In the genomic region with DNA sequence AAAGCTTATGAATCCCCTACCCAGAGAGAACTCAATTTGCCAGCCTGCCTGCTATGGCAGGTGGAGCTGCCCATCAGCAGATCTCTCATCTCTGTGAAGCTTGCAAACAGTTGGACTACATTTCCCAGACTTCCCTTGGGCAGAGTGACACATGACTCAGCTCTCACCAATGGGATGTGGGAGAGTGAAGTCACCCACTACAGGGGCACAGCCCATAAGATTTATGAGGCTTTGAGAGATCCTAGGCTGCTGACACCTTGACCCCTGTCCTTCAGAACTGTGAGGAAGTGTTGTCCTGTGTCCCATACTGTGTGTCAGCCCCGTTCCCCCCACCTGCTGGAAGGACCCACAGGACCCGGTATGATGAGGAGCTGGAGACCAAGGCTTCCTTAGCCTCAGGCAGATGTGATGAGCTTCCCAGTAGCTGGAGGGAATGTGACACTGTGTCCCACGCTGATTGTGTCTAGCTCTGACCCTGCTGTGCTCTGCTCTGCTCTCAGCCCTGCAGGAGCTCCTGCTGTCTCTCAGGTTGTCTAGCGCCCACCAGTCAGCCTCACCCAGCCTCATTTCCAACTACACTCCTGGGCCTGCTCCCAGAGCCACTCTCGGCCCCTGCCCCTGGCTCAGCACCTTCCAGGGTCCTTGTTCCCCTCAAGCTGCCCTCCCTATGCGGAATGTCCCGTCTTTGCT, we compare ENCODE assay signal across 8 mouse cellular contexts. TPM values are rescaled to one million over a fixed set of nuclear protein-coding genes. Genes with fewer than 3 reads are reported as not detected.
DNase-seq lines count a peak whose midpoint lies in the region; ATAC-seq and TF ChIP-seq lines count a peak whose summit lies in the region.

No protein-coding gene starts in this region.

- no peak for TF ChIP-seq POLR2A in myocyte (IDR thresholded peaks at IDR 0.05; ENCODE audit: insufficient read length, low read depth)

- DNase-seq in 3T3-L1 (ENCODE audit: low read depth, low spot score) = peak; percentile 63
- DNase-seq in adrenal gland, postnatal 10 days = peak; percentile 61
- DNase-seq in kidney, postnatal 0 days (ENCODE audit: low spot score) = peak; percentile 69
- DNase-seq in liver, embryonic 11.5 days (ENCODE audit: low spot score) = no peak
- DNase-seq in thymus, postnatal 36 days = peak; percentile 13 to 34

- H3K4me3 ChIP-seq in embryonic facial prominence, embryonic 13.5 days = no peak overlapping the region
- no peak overlapping the region for H3K4me3 ChIP-seq in heart, embryonic 14.5 days (ENCODE audit: control insufficient read depth in 1 of 2, insufficient read depth in 1 of 2, low read depth in 1 of 2, low read length in 2 of 2)
- no peak overlapping the region for H3K4me3 ChIP-seq in kidney, postnatal 0 days (replicated peaks; ENCODE audit: low read depth, low read length)
- H3K4me3 ChIP-seq in liver, embryonic 11.5 days (ENCODE audit: low read depth, low read length) = no peak overlapping the region
- H3K4me3 ChIP-seq in myocyte = no peak overlapping the region

- peak overlapping the region; percentile 23; the same call in 1 of the 2 replicates for H3K27ac ChIP-seq in embryonic facial prominence, embryonic 13.5 days
- no peak overlapping the region for H3K27ac ChIP-seq in heart, embryonic 14.5 days (replicated peaks in 1 of 2; ENCODE audit: control insufficient read depth in 1 of 2, insufficient read depth in 1 of 2, low read depth in 2 of 2, low read length in 2 of 2)
- H3K27ac ChIP-seq in kidney, postnatal 0 days = no peak overlapping the region
- no peak overlapping the region for H3K27ac ChIP-seq in liver, embryonic 11.5 days (ENCODE audit: low read depth, low read length)

- H3K9ac ChIP-seq in embryonic facial prominence, embryonic 13.5 days = peak overlapping the region; percentile 12; the same call in 1 of the 2 replicates
- H3K9ac ChIP-seq in heart, embryonic 14.5 days (ENCODE audit: low read length) = peak overlapping the region; percentile 4; the same call in 1 of the 2 replicates
- no peak overlapping the region for H3K9ac ChIP-seq in kidney, postnatal 0 days (ENCODE audit: low read depth, low read length)
- no peak overlapping the region for H3K9ac ChIP-seq in liver, embryonic 11.5 days (ENCODE audit: low read depth, low read length)

- H3K36me3 ChIP-seq in embryonic facial prominence, embryonic 13.5 days = no peaks in the 10 kb centered on the region
- H3K36me3 ChIP-seq in heart, embryonic 14.5 days (ENCODE audit: control insufficient read depth, insufficient read depth, low read length) = no peaks in the 10 kb centered on the region
- no peaks in the 10 kb centered on the region for H3K36me3 ChIP-seq in kidney, postnatal 0 days (ENCODE audit: insufficient read depth, low read length)
- no peaks in the 10 kb centered on the region for H3K36me3 ChIP-seq in liver, embryonic 11.5 days (ENCODE audit: control insufficient read depth, insufficient read depth, low read length)
- H3K36me3 ChIP-seq in myocyte (ENCODE audit: control insufficient read depth, insufficient read depth) = no peaks in the 10 kb centered on the region

- H3K79me2 ChIP-seq in myocyte (ENCODE audit: control insufficient read depth, insufficient read depth) = no peaks in the 10 kb centered on the region

- H3ac ChIP-seq in myocyte (ENCODE audit: control insufficient read depth, insufficient read length) = no peak overlapping the region

- H3K4me2 ChIP-seq in embryonic facial prominence, embryonic 13.5 days = peak overlapping the region; percentile 47
- H3K4me2 ChIP-seq in heart, embryonic 14.5 days (ENCODE audit: low read length) = peak overlapping the region; percentile 39
- H3K4me2 ChIP-seq in kidney, postnatal 0 days (ENCODE audit: low read length) = no peak overlapping the region
- peak overlapping the region; percentile 3; the same call in 1 of the 2 replicates for H3K4me2 ChIP-seq in liver, embryonic 11.5 days
- H3K4me2 ChIP-seq in myocyte (ENCODE audit: low read depth) = peak overlapping the region; percentile 61

- 48% methylated on average over 7 of the region's 7 CpGs for WGBS in embryonic facial prominence, embryonic 13.5 days
- WGBS in heart, embryonic 14.5 days = 50% methylated on average over 7 of the region's 7 CpGs
- 59% methylated on average over 7 of the region's 7 CpGs for WGBS in kidney, postnatal 0 days
- 52% methylated on average over 7 of the region's 7 CpGs for WGBS in liver, embryonic 11.5 days

- no peaks in the 10 kb centered on the region for H3K9me3 ChIP-seq in embryonic facial prominence, embryonic 13.5 days
- H3K9me3 ChIP-seq in heart, embryonic 14.5 days (ENCODE audit: control insufficient read depth, low read length) = no peaks in the 10 kb centered on the region
- H3K9me3 ChIP-seq in kidney, postnatal 0 days (replicated peaks; ENCODE audit: low read length) = no peaks in the 10 kb centered on the region
- no peaks in the 10 kb centered on the region for H3K9me3 ChIP-seq in liver, embryonic 11.5 days (ENCODE audit: control insufficient read depth, low read length)

- no peak for TF ChIP-seq CTCF in kidney, postnatal 0 days (IDR thresholded peaks at IDR 0.05; ENCODE audit: low read depth)

- peaks cover 11% of the 10 kb centered on the region for H3K4me1 ChIP-seq in embryonic facial prominence, embryonic 13.5 days
- H3K4me1 ChIP-seq in heart, embryonic 14.5 days (ENCODE audit: control insufficient read depth in 2 of 2, insufficient read depth in 2 of 2, low read length in 2 of 2) = peaks cover 0 to 5% of the 10 kb centered on the region in 2 experiments; a peak in 3 of 4 replicates
- H3K4me1 ChIP-seq in kidney, postnatal 0 days (replicated peaks; ENCODE audit: insufficient read depth, low read length) = no peaks in the 10 kb centered on the region
- no peaks in the 10 kb centered on the region for H3K4me1 ChIP-seq in liver, embryonic 11.5 days (replicated peaks; ENCODE audit: control insufficient read depth, insufficient read depth, low read length)

- H3K27me3 ChIP-seq in embryonic facial prominence, embryonic 13.5 days = no peaks in the 10 kb centered on the region
- no peaks in the 10 kb centered on the region for H3K27me3 ChIP-seq in heart, embryonic 14.5 days (ENCODE audit: control insufficient read depth, insufficient read depth, low read length)
- no peaks in the 10 kb centered on the region for H3K27me3 ChIP-seq in kidney, postnatal 0 days (ENCODE audit: insufficient read depth, low read length)
- H3K27me3 ChIP-seq in liver, embryonic 11.5 days (replicated peaks; ENCODE audit: control insufficient read depth, insufficient read depth, low read length) = no peaks in the 10 kb centered on the region
- H3K27me3 ChIP-seq in myocyte (ENCODE audit: control insufficient read depth, insufficient read depth, insufficient read length) = no peaks in the 10 kb centered on the region

- peak; percentile 50; the same call in 1 of the 2 replicates for ATAC-seq in embryonic facial prominence, embryonic 13.5 days (ENCODE audit: insufficient number of reproducible peaks, insufficient read depth, low FRiP score, low TSS enrichment, low read depth)
- ATAC-seq in heart, embryonic 14.5 days (ENCODE audit: insufficient number of reproducible peaks, insufficient read depth, low FRiP score, low read depth) = 0 out of 2 replicates have a peak, but pooled peaks have one; percentile 60
- peak; percentile 60 for ATAC-seq in kidney, postnatal 0 days (replicated peaks; ENCODE audit: low FRiP score, low read depth)
- peak; percentile 69; the same call in 1 of the 2 replicates for ATAC-seq in liver, embryonic 11.5 days (replicated peaks; ENCODE audit: low FRiP score)

TF ChIP-seq in myocyte, 11 proteins besides CTCF, POLR2A, EP300 and RAD21:
- no peak for TF ChIP-seq SRF (IDR thresholded peaks at IDR 0.05; ENCODE audit: control insufficient read depth, insufficient read length, low read depth)
- no peak for TF ChIP-seq MAX (IDR thresholded peaks at IDR 0.05; ENCODE audit: low read depth)
- TF ChIP-seq MYOD1 (IDR thresholded peaks at IDR 0.05; ENCODE audit: control insufficient read depth in 1 of 3, insufficient read length in 2 of 3, low read depth in 2 of 3) = peak; percentile 43 to 68 (median 66)
- TF ChIP-seq E2F4 (IDR thresholded peaks at IDR 0.05; ENCODE audit: insufficient read depth) = no peak
- peak; percentile 98 for TF ChIP-seq USF1 (IDR thresholded peaks at IDR 0.05; ENCODE audit: low read depth)
- TF ChIP-seq MYOG (IDR thresholded peaks at IDR 0.05; ENCODE audit: control insufficient read depth in 1 of 3, insufficient read depth in 1 of 3, insufficient read length in 2 of 3, low read depth in 2 of 3) = no peak
- TF ChIP-seq CEBPB (IDR thresholded peaks at IDR 0.05; ENCODE audit: insufficient read depth, poor library complexity, severe bottlenecking) = no peak

RNA-seq across cellular contexts. Expression of a gene that starts 40.8 kb away (rescaled TPM):
- 1 to 10 TPM; 1.7 to 3.7 TPM for total RNA-seq in adrenal gland, postnatal 10 days (2021)
- polyA plus RNA-seq in embryonic facial prominence, embryonic 13.5 days (2015; fragmentation: Nextera tagmentation; extraction: Ambion mirVana) = 1.9 and 2.0 TPM in 2 replicates
- 3.2 and 3.8 TPM in 2 replicates for polyA plus RNA-seq in heart, embryonic 14.5 days (2014; fragmentation: Nextera tagmentation; extraction: Ambion mirVana)
- 2.1 and 2.7 TPM in 2 replicates for polyA plus RNA-seq in kidney, postnatal 0 days (2015; fragmentation: Nextera tagmentation; extraction: Ambion mirVana)
- polyA plus RNA-seq in liver, embryonic 11.5 days (2014; fragmentation: Nextera tagmentation; extraction: Ambion mirVana) = 0.38 TPM in 1 of 2 replicates, not detected in the other
- polyA plus RNA-seq in myocyte (2012; fragmentation: generic; extraction: Trizol) = 0.77 TPM

Comparison
In these comparisons a context has a peak if more than half of its experiments do, and no peak if none do; other contexts are left out.
1. H3K9ac ChIP-seq: peak in embryonic facial prominence, embryonic 13.5 days (single experiment) and heart, embryonic 14.5 days (single experiment); none in kidney, postnatal 0 days (single experiment) and liver, embryonic 11.5 days (single experiment).
2. Peak in every context shown above with its lines, with median percentiles within 50 percentile points of each other: ATAC-seq.